Mouse (Mus musculus) layer of hippocampus, postnatal 14 days (tissue): ENCODE data around the gene Gm6525. TPM values are rescaled to one million over a fixed set of nuclear protein-coding genes. Genes with fewer than 3 reads are reported as not detected.

Source experiments
- DNase-seq, 2 experiments: peaks; one replicate each; pipeline ENCODE4 v3.0.0; 2021 to 2022; ENCODE audit warnings: low spot score in 2 of 2, mixed read lengths in 1 of 2
- total RNA-seq, 2 experiments: library from RNA; stranded (reverse); gene quantifications; 2 replicates each; pipeline ENCODE4 v1.2.3; 2021

The Gm6525 gene
- total RNA-seq, 2 experiments from 2014 or later: not detected

- no peak for DNase-seq
Observed at GRCm38 (mm10) chr3:84169393-84170005, 4.4 kb upstream of the Gm6525 start.

- no peak for DNase-seq
Observed at GRCm38 (mm10) chr3:84172406-84172805, 1.5 kb upstream of the Gm6525 start.

GRCm38 (mm10) chr3:84175337-84176315, 1.7 kb downstream of the Gm6525 start:
- peak; percentile 72 to 84 for DNase-seq

GRCm38 (mm10) chr3:84177834-84178233, 3.9 kb downstream of the Gm6525 start:
- no peak for DNase-seq

GRCm38 (mm10) chr3:84180304-84180703, 6.4 kb downstream of the Gm6525 start:
- DNase-seq: no peak

DNA sequence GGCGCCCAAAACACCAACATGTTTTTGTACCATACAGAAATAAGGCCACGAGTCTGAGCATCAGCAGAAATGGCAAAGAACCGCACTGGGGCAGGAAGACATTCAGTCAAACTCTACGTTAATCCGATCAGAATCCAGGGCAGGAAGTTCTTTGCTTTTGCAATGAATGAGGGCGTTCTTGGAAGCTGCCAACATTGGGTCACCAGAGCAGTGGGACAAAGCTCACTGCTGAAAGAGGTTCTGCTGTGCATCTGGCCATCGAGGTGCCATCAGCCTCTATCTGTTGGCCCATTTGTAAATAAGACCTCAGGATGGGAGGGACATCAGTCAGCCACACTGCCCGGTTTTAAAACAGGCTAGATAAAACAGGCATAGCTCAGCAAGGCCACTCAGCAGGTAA, 7.2 kb downstream of the Gm6525 start:
- DNase-seq: no peak

DNA sequence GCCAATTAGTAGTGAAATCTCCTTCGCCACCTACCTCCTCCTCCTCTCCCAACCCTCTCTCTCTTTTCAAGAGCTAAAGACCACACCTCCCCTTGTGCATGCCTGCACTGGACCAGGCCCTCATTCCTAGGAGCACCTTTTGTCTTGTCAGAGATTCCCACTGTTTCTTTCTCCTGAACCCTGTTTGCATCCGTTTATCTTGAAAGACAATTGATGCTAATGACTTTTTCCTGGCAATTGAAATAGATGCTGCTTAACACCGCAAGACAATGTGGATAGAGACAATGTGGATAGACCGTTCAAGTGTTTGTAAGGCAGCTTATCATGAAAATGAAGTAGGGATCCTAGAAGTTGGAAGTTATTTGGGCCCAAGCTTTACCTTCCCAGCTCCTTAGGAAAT, 7.8 kb downstream of the Gm6525 start:
- no peak for DNase-seq

- DNase-seq: no peak
Observed at GRCm38 (mm10) chr3:84189629-84190173, 15.8 kb downstream of the Gm6525 start.

DNA sequence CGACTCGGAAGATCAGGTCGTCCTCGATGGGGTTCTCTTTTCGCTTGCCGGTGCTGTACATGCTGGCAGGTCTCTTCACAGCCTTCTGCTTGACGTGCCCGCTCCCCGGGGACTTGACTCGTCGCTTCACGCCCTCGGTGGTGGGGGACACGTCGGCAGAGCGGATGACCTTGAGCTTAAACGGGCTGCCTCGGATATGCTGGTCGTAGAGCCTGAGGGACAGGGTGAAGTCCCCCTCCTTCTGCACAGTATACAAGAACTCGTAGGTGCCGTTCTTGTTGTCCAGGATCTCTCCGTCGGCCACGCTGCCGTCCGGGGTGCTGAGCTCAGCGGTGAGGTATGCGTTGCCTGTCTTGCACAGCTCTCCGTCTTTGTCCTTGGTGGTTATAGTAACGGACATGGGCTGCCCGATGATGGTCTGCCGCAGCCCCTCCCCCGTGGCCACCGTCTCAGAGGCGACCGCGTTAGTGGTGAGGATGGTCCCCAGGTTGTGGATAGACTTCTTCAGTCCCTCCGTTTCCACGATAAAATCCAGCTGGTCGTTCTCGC, 16.7 kb downstream of the Gm6525 start:
- DNase-seq: no peak

DNA sequence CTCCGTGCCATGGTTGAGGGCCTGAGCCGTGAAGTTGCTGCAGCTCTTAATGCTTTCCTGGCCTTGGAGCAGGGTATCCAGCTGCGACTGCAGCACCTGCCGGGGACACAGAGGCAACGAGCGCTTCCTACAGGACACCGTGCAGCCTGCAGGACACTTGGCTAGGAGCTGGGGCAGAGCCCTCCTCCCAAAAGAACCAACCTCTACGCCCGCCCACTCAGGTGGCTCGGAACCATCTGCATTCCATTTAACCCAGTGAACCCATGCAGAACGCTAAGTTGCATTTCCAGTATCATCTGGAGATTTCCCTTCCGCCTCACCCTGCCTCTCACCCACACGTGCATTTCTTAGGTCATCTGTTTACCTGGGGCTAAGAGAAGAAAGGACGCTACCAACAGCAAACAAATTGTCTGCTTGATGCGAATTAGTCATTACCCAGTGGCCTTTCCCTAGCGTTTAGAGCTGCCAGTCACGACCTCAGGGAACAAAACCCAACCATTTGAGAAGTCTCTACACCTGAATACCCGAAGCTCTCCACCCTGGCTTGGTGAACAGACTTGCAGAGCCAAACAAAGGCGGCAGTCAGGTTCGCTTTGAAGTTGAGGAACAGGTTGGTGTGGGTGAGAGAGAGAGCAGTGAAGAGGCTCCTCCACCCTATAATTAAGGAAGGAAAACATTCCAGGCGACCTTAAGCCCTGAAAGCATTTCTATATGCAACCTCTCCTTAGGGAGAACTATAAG, 17.4 kb downstream of the Gm6525 start:
- no peak for DNase-seq

DNA sequence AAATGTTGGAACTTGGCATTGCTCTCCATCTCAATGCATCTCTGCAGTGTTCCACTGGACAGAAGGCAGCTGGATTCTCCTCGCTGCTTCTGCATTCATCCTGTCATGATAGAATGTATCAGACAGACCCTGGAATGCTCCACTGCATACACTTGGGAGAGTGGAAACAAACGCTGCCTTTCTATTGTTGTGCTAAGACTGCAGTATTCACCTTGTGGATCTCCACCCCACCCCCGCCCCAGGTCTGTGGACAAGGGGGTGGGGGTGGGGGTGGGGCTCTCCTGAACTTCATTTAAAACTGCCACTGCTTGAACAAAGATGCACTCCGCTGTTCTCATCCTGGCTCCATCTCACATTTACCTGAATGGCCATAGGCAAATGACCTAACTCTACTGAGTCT, 20.0 kb downstream of the Gm6525 start:
- DNase-seq: no peak

GRCm38 (mm10) chr3:84198229-84198628, 24.3 kb downstream of the Gm6525 start:
- DNase-seq: no peak

GRCm38 (mm10) chr3:84199516-84199915, 25.6 kb downstream of the Gm6525 start:
- no peak for DNase-seq

DNA sequence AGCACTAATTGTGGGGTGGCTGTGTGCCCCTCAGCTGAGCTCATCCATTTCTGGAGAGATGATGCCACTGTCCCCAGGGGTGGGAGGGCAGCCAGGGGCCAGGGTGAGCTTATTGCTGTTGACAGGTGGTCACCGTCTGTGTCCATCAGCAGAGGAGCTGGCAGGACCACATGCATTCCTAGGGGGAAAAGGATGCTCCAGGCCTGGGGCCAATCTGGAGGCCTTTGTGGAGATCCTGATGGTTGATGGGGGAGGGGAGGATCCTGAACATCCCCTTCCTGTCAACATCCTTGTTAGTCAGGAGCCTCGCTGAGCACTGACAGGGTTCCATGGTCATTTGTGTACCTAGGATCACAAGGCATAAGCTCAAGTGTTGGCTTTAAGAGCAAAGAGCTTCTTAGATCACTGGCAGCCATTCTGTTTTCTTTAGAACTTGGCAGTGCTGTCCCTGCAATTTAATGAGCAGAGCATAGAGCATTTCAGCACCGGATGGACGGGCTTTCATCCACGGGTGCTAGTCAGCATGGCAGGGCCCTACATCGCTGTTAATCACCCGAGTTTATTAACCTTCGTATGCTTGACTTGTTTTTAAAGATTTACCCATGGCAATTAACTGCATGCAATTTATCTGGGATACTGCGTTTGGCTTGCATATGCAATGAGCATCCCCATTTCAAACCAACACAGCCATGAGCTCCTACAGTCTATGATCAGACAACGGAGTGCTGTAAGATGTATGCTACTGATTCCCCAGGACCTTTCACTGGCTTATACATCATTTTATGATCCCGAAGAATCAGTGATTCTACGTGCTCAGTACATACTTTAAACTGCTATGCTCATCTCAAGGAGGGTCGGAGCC, 26.9 kb downstream of the Gm6525 start:
- DNase-seq: peak; percentile 55 to 62

- no peak for DNase-seq
Observed at GRCm38 (mm10) chr3:84204640-84205039, 30.7 kb downstream of the Gm6525 start.

DNA sequence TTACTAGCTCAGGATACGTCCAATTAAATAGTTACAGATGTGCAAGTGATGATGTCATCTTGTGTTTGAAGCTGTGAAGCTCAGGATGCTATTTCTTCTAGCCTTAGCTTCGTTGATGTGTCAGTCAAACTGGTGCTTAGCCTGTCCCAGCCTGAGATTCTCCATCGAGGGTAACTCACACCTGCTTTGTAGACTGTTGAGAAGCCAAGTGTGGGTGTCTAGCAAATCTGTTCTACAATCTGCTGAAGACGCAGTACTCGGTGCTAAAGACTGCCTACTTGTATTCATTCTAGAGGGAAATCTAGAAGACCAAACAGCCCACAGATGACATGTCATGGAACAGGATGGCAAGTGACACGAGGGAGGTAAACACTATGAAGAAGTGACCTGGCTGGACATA, 31.7 kb downstream of the Gm6525 start:
- DNase-seq: peak in 1 of 2 experiments; percentile 74

DNA sequence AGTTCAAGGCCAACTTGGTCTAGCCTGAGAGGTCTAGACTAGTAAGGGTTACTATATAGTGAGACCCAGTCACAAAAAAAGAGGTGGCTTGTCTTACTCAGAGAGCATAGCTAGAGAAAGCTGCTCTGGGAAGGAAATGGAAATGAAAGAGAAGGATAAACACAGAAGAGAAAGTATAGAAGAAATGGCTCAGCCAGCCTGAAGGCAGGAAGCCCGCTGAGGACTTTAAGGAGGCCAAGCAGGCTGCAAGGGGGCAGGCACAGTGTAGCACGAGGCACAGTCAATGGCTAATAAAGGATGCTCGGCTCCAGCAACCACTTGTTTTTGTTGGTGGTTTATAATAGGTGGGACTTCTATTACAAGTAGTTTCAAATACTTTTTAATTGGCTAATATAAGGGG, 32.2 kb downstream of the Gm6525 start:
- DNase-seq: no peak

DNA sequence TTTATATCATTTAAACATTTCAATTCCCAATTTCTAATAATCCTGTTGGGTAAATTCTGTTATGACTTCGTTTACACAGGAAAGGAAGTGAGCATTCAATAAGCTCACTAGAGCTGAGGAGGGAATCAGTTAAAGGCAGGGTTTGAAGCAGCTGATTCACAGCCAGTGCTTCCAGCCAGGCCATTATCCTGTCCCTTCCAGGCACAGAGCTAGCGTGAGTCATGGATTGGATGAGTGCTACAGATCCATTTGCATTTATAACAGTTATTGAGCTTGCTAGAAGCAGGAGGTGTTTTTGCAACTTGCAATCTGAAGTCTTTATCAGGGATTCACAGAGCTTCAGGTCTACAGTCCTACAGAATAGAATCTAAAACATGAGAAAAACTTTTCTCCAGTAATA, 33.5 kb downstream of the Gm6525 start:
- DNase-seq: peak in 1 of 2 experiments; percentile 36

GRCm38 (mm10) chr3:84208475-84208874, 34.6 kb downstream of the Gm6525 start:
- no peak for DNase-seq

GRCm38 (mm10) chr3:84208917-84209513, 35.1 kb downstream of the Gm6525 start:
- DNase-seq: no peak
